Mouse (Mus musculus): ENCODE measurements around the gene Tnfrsf22. TPM values are rescaled to one million over a fixed set of nuclear protein-coding genes. Genes with fewer than 3 reads are reported as not detected.
A peak's percentile ranks its signal among the peaks of the same experiment; 100 is the strongest.

Gene Tnfrsf22
- total RNA-seq (2014; rRNA removed) (1.3 and 1.8 TPM in 2 replicates), polyA plus RNA-seq (2015; fragmentation: Nextera tagmentation; extraction: Ambion mirVana) (3.6 and 4.9 TPM in 2 replicates)

- Histone ChIP-seq H3K27ac (ENCODE audit: low read depth, low read length) (no peak within 1 kb of the TSS), H3K36me3 (ENCODE audit: insufficient read depth) (no peaks in the 10 kb centered on the region), H3K9ac (peak within 1 kb of the TSS; percentile 69), H3K4me3 (ENCODE audit: low read depth, low read length) (peak within 1 kb of the TSS; percentile 65), H3K9me3 (ENCODE audit: low read length) (no peaks in the 10 kb centered on the region), H3K4me2 (ENCODE audit: low read depth) (peak within 1 kb of the TSS; percentile 91), H3K27me3 (ENCODE audit: insufficient read depth, low read length) (no peaks in the 10 kb centered on the region), H3K4me1 (ENCODE audit: insufficient read depth) (no peaks in the 10 kb centered on the region)
- peak; percentile 23; the same call in 1 of the 2 replicates for TF ChIP-seq CTCF (IDR thresholded peaks at IDR 0.05; ENCODE audit: low read depth)
- ATAC-seq (peak; percentile 100), DNase-seq (peak; percentile 87)
- 3% methylated on average over 39 of the region's 39 CpGs for WGBS
Observed at GRCm38 (mm10) chr7:143649034-143649768, at the start of gene Tnfrsf22. Gene Tnfrsf22 (minus strand): TSS chr7:143649661.

GRCm38 (mm10) chr7:143696140-143696539 is 46.7 kb upstream of the Tnfrsf22 start:
- H3K4me2 ChIP-seq (ENCODE audit: low read depth), result no peak overlapping the region
- no peak overlapping the region for H3K4me3 ChIP-seq (ENCODE audit: low read depth, low read length)
- no peaks in the 10 kb centered on the region for H3K27me3 ChIP-seq (ENCODE audit: insufficient read depth, low read length)
- H3K36me3 ChIP-seq (ENCODE audit: insufficient read depth), result peaks cover 86% of the 10 kb centered on the region
- no peak overlapping the region for H3K9ac ChIP-seq
- DNase-seq (peak; percentile 30), ATAC-seq (no peak)
- WGBS, result 70% methylated on average over 2 of the region's 2 CpGs
- no peaks in the 10 kb centered on the region for H3K9me3 ChIP-seq (ENCODE audit: low read length)
- no peak overlapping the region for H3K27ac ChIP-seq (ENCODE audit: low read depth, low read length)
- no peaks in the 10 kb centered on the region for H3K4me1 ChIP-seq (ENCODE audit: insufficient read depth)
- TF ChIP-seq CTCF (IDR thresholded peaks at IDR 0.05; ENCODE audit: low read depth), result peak; percentile 65

DNA sequence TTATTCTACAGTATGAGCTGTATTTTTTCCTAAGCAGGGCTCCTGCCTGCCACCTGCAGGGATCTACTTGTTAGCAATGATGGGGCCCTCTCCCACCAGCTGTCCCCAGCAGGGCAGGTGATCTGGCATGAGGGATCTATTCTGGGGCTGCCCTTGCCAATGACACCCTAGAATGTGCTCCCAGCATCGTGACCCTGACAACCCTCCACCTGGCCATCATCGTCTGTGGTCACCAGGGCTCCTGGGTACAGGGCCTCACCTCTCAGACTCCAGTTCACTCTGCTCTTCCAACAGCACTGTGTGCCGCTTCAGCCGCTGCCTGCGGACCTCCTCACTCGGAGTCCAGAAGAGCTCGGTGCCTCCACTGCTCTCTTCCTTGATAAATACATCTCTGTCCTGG is 45.1 kb upstream of the Tnfrsf22 start:
- Histone ChIP-seq H3K27me3 (ENCODE audit: insufficient read depth, low read length) (no peaks in the 10 kb centered on the region), H3K4me2 (ENCODE audit: low read depth) (no peak overlapping the region), H3K4me1 (ENCODE audit: insufficient read depth) (no peaks in the 10 kb centered on the region), H3K36me3 (ENCODE audit: insufficient read depth) (peaks cover 92% of the 10 kb centered on the region), H3K9me3 (ENCODE audit: low read length) (no peaks in the 10 kb centered on the region), H3K9ac (no peak overlapping the region), H3K4me3 (ENCODE audit: low read depth, low read length) (no peak overlapping the region), H3K27ac (ENCODE audit: low read depth, low read length) (no peak overlapping the region)
- ATAC-seq (no peak), DNase-seq (no peak)
- 95% methylated on average over 7 of the region's 7 CpGs for WGBS
- TF ChIP-seq CTCF (IDR thresholded peaks at IDR 0.05; ENCODE audit: low read depth), result no peak

- 91% methylated on average over 12 of the region's 12 CpGs for WGBS
- TF ChIP-seq CTCF (IDR thresholded peaks at IDR 0.05; ENCODE audit: low read depth), result no peak
- H3K4me2 ChIP-seq (ENCODE audit: low read depth), result no peak overlapping the region
- no peak overlapping the region for H3K9ac ChIP-seq
- H3K4me3 ChIP-seq (ENCODE audit: low read depth, low read length), result no peak overlapping the region
- ATAC-seq, result no peak
- H3K27me3 ChIP-seq (ENCODE audit: insufficient read depth, low read length), result no peaks in the 10 kb centered on the region
- H3K4me1 ChIP-seq (ENCODE audit: insufficient read depth), result no peaks in the 10 kb centered on the region
- no peak for DNase-seq
- H3K9me3 ChIP-seq (ENCODE audit: low read length), result no peaks in the 10 kb centered on the region
- H3K36me3 ChIP-seq (ENCODE audit: insufficient read depth), result peaks cover 88% of the 10 kb centered on the region
- H3K27ac ChIP-seq (ENCODE audit: low read depth, low read length), result no peak overlapping the region
Observed at GRCm38 (mm10) chr7:143692746-143693510, 43.5 kb upstream of the Tnfrsf22 start.

DNA sequence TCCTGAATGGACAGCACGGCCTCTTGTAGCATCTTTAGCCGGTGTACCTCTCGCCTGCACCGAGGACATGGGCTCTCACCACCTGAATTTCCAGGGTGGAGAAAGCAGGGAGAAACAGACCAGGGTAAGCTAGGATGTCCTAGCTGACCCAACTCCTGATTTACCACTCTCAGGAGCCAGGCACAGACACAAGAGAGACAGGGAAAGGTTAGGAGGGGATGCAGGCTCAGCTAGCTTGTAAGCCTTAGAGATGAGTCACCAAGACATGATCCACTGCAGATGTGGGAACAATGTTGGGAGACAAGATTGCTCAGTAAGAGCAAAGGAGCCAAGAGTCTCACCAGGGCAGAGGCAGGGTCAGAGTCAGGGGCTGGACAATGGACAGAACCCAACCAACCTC is 42.4 kb upstream of the Tnfrsf22 start:
- H3K4me1 ChIP-seq (ENCODE audit: insufficient read depth), result no peaks in the 10 kb centered on the region
- no peaks in the 10 kb centered on the region for H3K9me3 ChIP-seq (ENCODE audit: low read length)
- no peak overlapping the region for H3K27ac ChIP-seq (ENCODE audit: low read depth, low read length)
- no peaks in the 10 kb centered on the region for H3K27me3 ChIP-seq (ENCODE audit: insufficient read depth, low read length)
- no peak overlapping the region for H3K4me3 ChIP-seq (ENCODE audit: low read depth, low read length)
- H3K4me2 ChIP-seq (ENCODE audit: low read depth), result no peak overlapping the region
- peaks cover 80% of the 10 kb centered on the region for H3K36me3 ChIP-seq (ENCODE audit: insufficient read depth)
- 96% methylated on average over 4 of the region's 4 CpGs for WGBS
- no peak for TF ChIP-seq CTCF (IDR thresholded peaks at IDR 0.05; ENCODE audit: low read depth)
- DNase-seq (no peak), ATAC-seq (no peak)
- no peak overlapping the region for H3K9ac ChIP-seq

GRCm38 (mm10) chr7:143691181-143691580 is 41.7 kb upstream of the Tnfrsf22 start:
- Histone ChIP-seq H3K9ac (no peak overlapping the region), H3K4me1 (ENCODE audit: insufficient read depth) (no peaks in the 10 kb centered on the region), H3K4me2 (ENCODE audit: low read depth) (no peak overlapping the region), H3K27me3 (ENCODE audit: insufficient read depth, low read length) (no peaks in the 10 kb centered on the region), H3K27ac (ENCODE audit: low read depth, low read length) (no peak overlapping the region), H3K36me3 (ENCODE audit: insufficient read depth) (peaks cover 74% of the 10 kb centered on the region), H3K4me3 (ENCODE audit: low read depth, low read length) (no peak overlapping the region), H3K9me3 (ENCODE audit: low read length) (no peaks in the 10 kb centered on the region)
- ATAC-seq, result no peak
- no peak for TF ChIP-seq CTCF (IDR thresholded peaks at IDR 0.05; ENCODE audit: low read depth)
- WGBS, result 94% methylated on average over 5 of the region's 5 CpGs
- DNase-seq, result no peak

GRCm38 (mm10) chr7:143689946-143690345 is 40.5 kb upstream of the Tnfrsf22 start:
- DNase-seq (no peak), ATAC-seq (no peak)
- no peak for TF ChIP-seq CTCF (IDR thresholded peaks at IDR 0.05; ENCODE audit: low read depth)
- H3K36me3 ChIP-seq (ENCODE audit: insufficient read depth), result peaks cover 62% of the 10 kb centered on the region
- H3K27me3 ChIP-seq (ENCODE audit: insufficient read depth, low read length), result no peaks in the 10 kb centered on the region
- WGBS, result 70% methylated on average over 4 of the region's 4 CpGs
- no peaks in the 10 kb centered on the region for H3K9me3 ChIP-seq (ENCODE audit: low read length)
- no peak overlapping the region for H3K4me2 ChIP-seq (ENCODE audit: low read depth)
- no peaks in the 10 kb centered on the region for H3K4me1 ChIP-seq (ENCODE audit: insufficient read depth)
- H3K27ac ChIP-seq (ENCODE audit: low read depth, low read length), result no peak overlapping the region
- H3K4me3 ChIP-seq (ENCODE audit: low read depth, low read length), result no peak overlapping the region
- no peak overlapping the region for H3K9ac ChIP-seq
